Comparison of ENCODE assay signal across 7 mouse cellular contexts in the genomic region with DNA sequence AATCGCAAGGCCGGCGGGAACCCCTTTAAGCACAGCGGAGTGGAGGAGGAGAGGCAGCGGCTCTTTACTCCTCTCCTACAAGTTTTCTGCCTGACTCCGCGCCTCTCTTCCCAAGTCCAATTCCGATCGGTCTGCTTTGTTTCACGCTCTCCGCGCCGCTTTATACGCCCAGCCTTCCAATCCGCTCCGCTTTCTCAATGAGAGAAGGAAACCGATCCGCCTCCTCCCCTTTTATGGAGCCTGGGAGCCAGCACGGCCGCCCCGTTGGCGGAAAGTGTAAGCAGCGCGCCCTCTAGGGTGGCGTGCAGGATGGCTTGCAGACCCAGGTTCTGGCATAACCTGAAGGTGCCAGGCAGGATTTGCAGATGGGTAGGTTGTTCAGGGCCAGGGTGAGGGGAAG. TPM values are rescaled to one million over a fixed set of nuclear protein-coding genes. Genes with fewer than 3 reads are reported as not detected.
DNase-seq lines count a peak whose midpoint lies in the region; ATAC-seq and TF ChIP-seq lines count a peak whose summit lies in the region.

A gene (minus strand): TSS at position 137 of the 400 bp plus-strand sequence.

- peak; percentile 99 for TF ChIP-seq POLR2A in heart, adult 2 months (IDR thresholded peaks at IDR 0.05; ENCODE audit: insufficient read depth, low read depth, low read length)

- no peaks in the 10 kb centered on the region for H3K9me3 ChIP-seq in embryonic facial prominence, embryonic 12.5 days
- no peaks in the 10 kb centered on the region for H3K9me3 ChIP-seq in limb, embryonic 13.5 days
- no peaks in the 10 kb centered on the region for H3K9me3 ChIP-seq in midbrain, embryonic 15.5 days

- TF ChIP-seq EP300 in heart, adult 2 months (IDR thresholded peaks at IDR 0.05; ENCODE audit: insufficient read depth, low read depth, low read length): peak; percentile 80

- H3K27ac ChIP-seq in embryonic facial prominence, embryonic 12.5 days: peak within 1 kb of the TSS; percentile 95
- peak within 1 kb of the TSS; percentile 95 for H3K27ac ChIP-seq in heart, adult 2 months
- peak within 1 kb of the TSS; percentile 94 for H3K27ac ChIP-seq in limb, embryonic 13.5 days
- H3K27ac ChIP-seq in midbrain, embryonic 15.5 days: peak within 1 kb of the TSS; percentile 90

- peak within 1 kb of the TSS; percentile 93 for H3K9ac ChIP-seq in embryonic facial prominence, embryonic 12.5 days
- H3K9ac ChIP-seq in heart, adult 2 months (ENCODE audit: low read depth, low read length): peak within 1 kb of the TSS; percentile 89
- H3K9ac ChIP-seq in limb, embryonic 13.5 days: peak within 1 kb of the TSS; percentile 99
- peak within 1 kb of the TSS; percentile 93 for H3K9ac ChIP-seq in midbrain, embryonic 15.5 days

- WGBS in embryonic facial prominence, embryonic 12.5 days: under 1% methylated on average over 25 of the region's 25 CpGs
- WGBS in heart, adult 2 months: under 1% methylated on average over 25 of the region's 25 CpGs
- WGBS in limb, embryonic 13.5 days: under 1% methylated on average over 25 of the region's 25 CpGs
- WGBS in midbrain, embryonic 15.5 days: under 1% methylated on average over 25 of the region's 25 CpGs

- peak within 1 kb of the TSS; percentile 78 for H3K4me3 ChIP-seq in embryonic facial prominence, embryonic 12.5 days
- H3K4me3 ChIP-seq in heart, adult 2 months: peak within 1 kb of the TSS; percentile 72
- H3K4me3 ChIP-seq in limb, embryonic 13.5 days: peak within 1 kb of the TSS; percentile 98
- H3K4me3 ChIP-seq in midbrain, embryonic 15.5 days: peak within 1 kb of the TSS; percentile 82

- H3K36me3 ChIP-seq in embryonic facial prominence, embryonic 12.5 days: no peaks in the 10 kb centered on the region
- peaks cover 4% of the 10 kb centered on the region; the same call in 1 of the 2 replicates for H3K36me3 ChIP-seq in heart, adult 2 months (ENCODE audit: control insufficient read depth, insufficient read depth, low read length)
- no peaks in the 10 kb centered on the region for H3K36me3 ChIP-seq in limb, embryonic 13.5 days
- H3K36me3 ChIP-seq in midbrain, embryonic 15.5 days (replicated peaks): no peaks in the 10 kb centered on the region

- intact Hi-C loops in heart, adult 2 months (cut with DNase I): loop anchor here (2.0 to 10.0 kb wide), 4 partner anchors 374 to 852 kb away; a partner anchor contains a TSS

- H3K4me2 ChIP-seq in embryonic facial prominence, embryonic 12.5 days (replicated peaks): peak within 1 kb of the TSS; percentile 73
- peak within 1 kb of the TSS; percentile 71 for H3K4me2 ChIP-seq in limb, embryonic 13.5 days (replicated peaks)
- peak within 1 kb of the TSS; percentile 55 for H3K4me2 ChIP-seq in midbrain, embryonic 15.5 days

- no peaks in the 10 kb centered on the region for H3K27me3 ChIP-seq in embryonic facial prominence, embryonic 12.5 days
- no peaks in the 10 kb centered on the region for H3K27me3 ChIP-seq in heart, adult 2 months (ENCODE audit: control insufficient read depth, insufficient read depth, low read length)
- H3K27me3 ChIP-seq in limb, embryonic 13.5 days: peaks cover 4% of the 10 kb centered on the region; the same call in 1 of the 2 replicates
- H3K27me3 ChIP-seq in midbrain, embryonic 15.5 days (replicated peaks): no peaks in the 10 kb centered on the region

- peak; percentile 93 for TF ChIP-seq CTCF in heart, adult 2 months (IDR thresholded peaks at IDR 0.05)

- DNase-seq in adrenal gland, postnatal 4 days (ENCODE audit: low spot score in 2 of 2): peak; percentile 87 to 93
- peak; percentile 95 for DNase-seq in heart, adult 2 months
- DNase-seq in kidney, adult 9 months: peak; percentile 98
- peak; percentile 67 to 77 for DNase-seq in spleen, adult 18-20 months

- H3K4me1 ChIP-seq in embryonic facial prominence, embryonic 12.5 days: peaks cover 14% of the 10 kb centered on the region
- peaks cover 3% of the 10 kb centered on the region; the same call in 1 of the 2 replicates for H3K4me1 ChIP-seq in heart, adult 2 months (ENCODE audit: control insufficient read depth, insufficient read depth, low read length)
- peaks cover 20% of the 10 kb centered on the region for H3K4me1 ChIP-seq in limb, embryonic 13.5 days
- H3K4me1 ChIP-seq in midbrain, embryonic 15.5 days: peaks cover 13% of the 10 kb centered on the region

- peak; percentile 84 for ATAC-seq in embryonic facial prominence, embryonic 12.5 days (ENCODE audit: insufficient number of reproducible peaks, insufficient read depth, low FRiP score, low TSS enrichment)
- ATAC-seq in limb, embryonic 13.5 days (ENCODE audit: low FRiP score, low read depth): peak; percentile 89
- ATAC-seq in midbrain, embryonic 15.5 days (replicated peaks): peak; percentile 81

- H3K79me2 ChIP-seq in heart, adult 2 months (replicated peaks; ENCODE audit: control insufficient read depth, insufficient read depth, low read length): no peaks in the 10 kb centered on the region

RNA-seq across cellular contexts. Expression of the gene that starts here (rescaled TPM):
- 10 to 100 TPM; 49.6 to 53.4 TPM for total RNA-seq in adrenal gland, postnatal 4 days (2021)
- polyA plus RNA-seq in embryonic facial prominence, embryonic 12.5 days (2016; fragmentation: Nextera tagmentation; extraction: Ambion mirVana): 158 and 164 TPM in 2 replicates
- 10 to 100 TPM; 14.3 to 15.8 TPM for total RNA-seq in heart, adult 2 months (2021)
- polyA plus RNA-seq in heart, adult 2 months (2012; rRNA removed): 2.6 and 7.0 TPM in 2 replicates
- polyA plus RNA-seq in limb, embryonic 13.5 days (2015; fragmentation: Nextera tagmentation; extraction: Ambion mirVana): 168 and 177 TPM in 2 replicates
- polyA plus RNA-seq in midbrain, embryonic 15.5 days (2015; fragmentation: Nextera tagmentation; extraction: Ambion mirVana): 177 and 182 TPM in 2 replicates

Comparison
In these comparisons a context has a peak if more than half of its experiments do, and no peak if none do; other contexts are left out.
1. Peak in every context shown above with its lines: DNase-seq, ATAC-seq, H3K4me3 ChIP-seq and H3K27ac ChIP-seq.
2. RNA of the gene that starts here (polyA plus RNA-seq): 177 to 182 TPM in midbrain, embryonic 15.5 days, 168 to 177 TPM in limb, embryonic 13.5 days and 158 to 164 TPM in embryonic facial prominence, embryonic 12.5 days; 2.6 to 7.0 TPM in heart, adult 2 months; every median in the first group is over 10 times any median in the second.